ENCODE assay signal across 13 mouse cellular contexts in genomic region chr9:116340952-116341351, GRCm38 (mm10).
DNase-seq lines count a peak whose midpoint lies in the region; ATAC-seq and TF ChIP-seq lines count a peak whose summit lies in the region.
"Had no signal": no experiment of that assay in that cellular context is flagged by ENCODE, and none has a peak within 500 bp of the region (broad histone marks: within the 10 kb centered on the region; RNA-seq: fewer than 3 reads in every experiment).

No protein-coding gene starts in this region.

- no peak for DNase-seq in forebrain, postnatal 0 days
- no peak for DNase-seq in forebrain, embryonic 14.5 days (ENCODE audit: low spot score)
- no peak for DNase-seq in liver, embryonic 14.5 days (ENCODE audit: low read depth in 3 of 3, low spot score in 3 of 3)
- DNase-seq in liver, embryonic 11.5 days (ENCODE audit: low spot score): no peak
- DNase-seq in CD4-positive helper T cell, adult 2 months (ENCODE audit: low read depth, low spot score): peak; percentile 80
- no peak for DNase-seq in neural tube, embryonic 10.5 days (ENCODE audit: extremely low spot score, low spot score)
- DNase-seq in testis, postnatal 10 days (ENCODE audit: low spot score): no peak
- DNase-seq: spleen, adult 18-20 months had no signal

- no peaks in the 10 kb centered on the region for H3K4me1 ChIP-seq in forebrain, postnatal 0 days (ENCODE audit: insufficient read depth)
- H3K4me1 ChIP-seq in forebrain, embryonic 14.5 days (ENCODE audit: control insufficient read depth, insufficient read depth, low read length): no peaks in the 10 kb centered on the region
- peaks cover 14 to 23% of the 10 kb centered on the region in 2 experiments for H3K4me1 ChIP-seq in liver, embryonic 14.5 days (replicated peaks; ENCODE audit: control insufficient read depth in 2 of 2, insufficient read depth in 2 of 2, low read length in 1 of 2)
- H3K4me1 ChIP-seq in liver, embryonic 11.5 days (replicated peaks; ENCODE audit: control insufficient read depth, insufficient read depth, low read length): peaks cover 10% of the 10 kb centered on the region
- H3K4me1 ChIP-seq: forebrain, embryonic 10.5 days; hindbrain, embryonic 15.5 days had no signal

- H3K4me3 ChIP-seq in forebrain, postnatal 0 days (ENCODE audit: low read depth, low read length): no peak overlapping the region
- H3K4me3 ChIP-seq in forebrain, embryonic 14.5 days (ENCODE audit: low read depth, low read length): no peak overlapping the region
- no peak overlapping the region for H3K4me3 ChIP-seq in liver, embryonic 14.5 days (ENCODE audit: insufficient read depth in 1 of 2, low read depth in 2 of 2, low read length in 2 of 2)
- no peak overlapping the region for H3K4me3 ChIP-seq in liver, embryonic 11.5 days (ENCODE audit: low read depth, low read length)
- H3K4me3 ChIP-seq: forebrain, embryonic 10.5 days; hindbrain, embryonic 15.5 days; lung, embryonic 15.5 days had no signal

- no peaks in the 10 kb centered on the region for H3K9me3 ChIP-seq in forebrain, postnatal 0 days (ENCODE audit: low read length)
- no peaks in the 10 kb centered on the region for H3K9me3 ChIP-seq in forebrain, embryonic 14.5 days (replicated peaks; ENCODE audit: control insufficient read depth, low read length)
- H3K9me3 ChIP-seq in liver, embryonic 14.5 days (ENCODE audit: control insufficient read depth, low read length): no peaks in the 10 kb centered on the region
- no peaks in the 10 kb centered on the region for H3K9me3 ChIP-seq in liver, embryonic 11.5 days (ENCODE audit: control insufficient read depth, low read length)
- H3K9me3 ChIP-seq: hindbrain, embryonic 15.5 days; lung, embryonic 15.5 days had no signal

- no peak overlapping the region for H3K27ac ChIP-seq in forebrain, postnatal 0 days (ENCODE audit: low read depth, low read length)
- no peak overlapping the region for H3K27ac ChIP-seq in forebrain, embryonic 14.5 days (ENCODE audit: low read depth, low read length)
- no peak overlapping the region for H3K27ac ChIP-seq in liver, embryonic 14.5 days
- H3K27ac ChIP-seq in liver, embryonic 11.5 days (ENCODE audit: low read depth, low read length): no peak overlapping the region
- H3K27ac ChIP-seq: forebrain, embryonic 10.5 days; hindbrain, embryonic 15.5 days; lung, embryonic 15.5 days had no signal

- TF ChIP-seq EP300 in liver, embryonic 14.5 days (IDR thresholded peaks at IDR 0.05; ENCODE audit: low read depth): no peak

- TF ChIP-seq CTCF in forebrain, postnatal 0 days (IDR thresholded peaks at IDR 0.05; ENCODE audit: low read depth): peak; percentile 51
- peak; percentile 33; the same call in 1 of the 2 replicates for TF ChIP-seq CTCF in liver, embryonic 14.5 days (IDR thresholded peaks at IDR 0.05; ENCODE audit: low read depth)

- H3K4me2 ChIP-seq in forebrain, postnatal 0 days (ENCODE audit: low read depth): no peak overlapping the region
- no peak overlapping the region for H3K4me2 ChIP-seq in forebrain, embryonic 14.5 days (ENCODE audit: low read length)
- H3K4me2 ChIP-seq in liver, embryonic 14.5 days (ENCODE audit: low read depth): no peak overlapping the region
- no peak overlapping the region for H3K4me2 ChIP-seq in liver, embryonic 11.5 days
- H3K4me2 ChIP-seq: hindbrain, embryonic 15.5 days; lung, embryonic 15.5 days had no signal

- H3K36me3 ChIP-seq in forebrain, postnatal 0 days (ENCODE audit: insufficient read depth): no peaks in the 10 kb centered on the region
- no peaks in the 10 kb centered on the region for H3K36me3 ChIP-seq in forebrain, embryonic 14.5 days (ENCODE audit: control insufficient read depth, insufficient read depth, low read length)
- no peaks in the 10 kb centered on the region for H3K36me3 ChIP-seq in liver, embryonic 14.5 days (replicated peaks; ENCODE audit: control insufficient read depth, insufficient read depth, low read depth)
- no peaks in the 10 kb centered on the region for H3K36me3 ChIP-seq in liver, embryonic 11.5 days (ENCODE audit: control insufficient read depth, insufficient read depth, low read length)
- H3K36me3 ChIP-seq: forebrain, embryonic 10.5 days; G1E; hindbrain, embryonic 15.5 days; lung, embryonic 15.5 days had no signal

- H3K9ac ChIP-seq in forebrain, postnatal 0 days: no peak overlapping the region
- no peak overlapping the region for H3K9ac ChIP-seq in forebrain, embryonic 14.5 days (ENCODE audit: low read length)
- no peak overlapping the region for H3K9ac ChIP-seq in liver, embryonic 14.5 days (replicated peaks)
- H3K9ac ChIP-seq in liver, embryonic 11.5 days (ENCODE audit: low read depth, low read length): no peak overlapping the region
- H3K9ac ChIP-seq: hindbrain, embryonic 15.5 days; lung, embryonic 15.5 days had no signal

- ATAC-seq in forebrain, postnatal 0 days: no peak
- ATAC-seq in forebrain, embryonic 14.5 days: no peak
- ATAC-seq in liver, embryonic 14.5 days (ENCODE audit: insufficient read depth): no peak
- ATAC-seq in liver, embryonic 11.5 days (replicated peaks; ENCODE audit: low FRiP score): no peak
- peak; percentile 51; the same call in 1 of the 2 replicates for ATAC-seq in neutrophil, adult 5-6 weeks (ENCODE audit: extremely low read depth, insufficient number of reproducible peaks, low FRiP score, poor library complexity, severe bottlenecking)

- no peaks in the 10 kb centered on the region for H3K27me3 ChIP-seq in forebrain, postnatal 0 days (ENCODE audit: insufficient read depth, low read length)
- H3K27me3 ChIP-seq in forebrain, embryonic 14.5 days (replicated peaks; ENCODE audit: control insufficient read depth, insufficient read depth, low read length): no peaks in the 10 kb centered on the region
- no peaks in the 10 kb centered on the region for H3K27me3 ChIP-seq in liver, embryonic 14.5 days (ENCODE audit: control insufficient read depth, insufficient read depth, low read length)
- no peaks in the 10 kb centered on the region for H3K27me3 ChIP-seq in liver, embryonic 11.5 days (replicated peaks; ENCODE audit: control insufficient read depth, insufficient read depth, low read length)
- H3K27me3 ChIP-seq: hindbrain, embryonic 15.5 days; lung, embryonic 15.5 days had no signal
